Mouse (Mus musculus) heart, postnatal 0 days (tissue): ENCODE data around the gene Ndufaf5. TPM values are rescaled to one million over a fixed set of nuclear protein-coding genes. Genes with fewer than 3 reads are reported as not detected.
A peak's percentile ranks its signal among the peaks of the same experiment; 100 is the strongest.
"Not testable (repeated sequence)": the region's sequence is repeated elsewhere in the genome, so short reads cannot be mapped to it uniquely, and the experiment has no call there.

ENCODE experiments used
- ATAC-seq: fragments of 200-750 bp; cut with Nextera tagmentation; 2 replicates; pipeline ENCODE4 v1.8.0; 2017; ENCODE audit warnings: low read depth, moderate number of reproducible peaks, moderate library complexity; ENCODE audit not compliant: insufficient read depth
- DNase-seq: peaks from one replicate; pipeline ENCODE4 v3.0.0-alpha.2; 2016; ENCODE audit warnings: low spot score
- H3K27ac ChIP-seq: fragments of 300-500 bp; sonication (generic); 2 replicates; pipeline ENCODE4 v1.5.1; 2014; ENCODE audit warnings: low read depth, mild to moderate bottlenecking
- H3K27me3 ChIP-seq: fragments of 300-500 bp; sonication (generic); 2 replicates; pipeline ENCODE4 v1.6.1; 2014; ENCODE audit warnings: low read length, mixed read lengths; ENCODE audit not compliant: control insufficient read depth, insufficient read depth
- H3K36me3 ChIP-seq: fragments of 300-500 bp; sonication (generic); replicated peaks from 2 replicates; pipeline ENCODE4 v1.6.1; 2014; ENCODE audit warnings: low read length, mixed read lengths; ENCODE audit not compliant: control insufficient read depth, insufficient read depth
- H3K4me1 ChIP-seq: fragments of 300-500 bp; sonication (generic); 2 replicates; pipeline ENCODE4 v1.6.1; 2014; ENCODE audit warnings: antibody characterized with exemption; ENCODE audit not compliant: control insufficient read depth, insufficient read depth
- H3K4me2 ChIP-seq: fragments of 300-500 bp; sonication (generic); 2 replicates; pipeline ENCODE4 v1.6.1; 2014; ENCODE audit warnings: low read depth, mild to moderate bottlenecking, low read length, moderate library complexity
- H3K4me3 ChIP-seq: fragments of 300-500 bp; sonication (generic); 2 replicates; pipeline ENCODE4 v1.5.1; 2014; ENCODE audit warnings: low read depth, low read length
- H3K9ac ChIP-seq: fragments of 300-500 bp; sonication (generic); replicated peaks from 2 replicates; pipeline ENCODE4 v1.6.1; 2014; ENCODE audit warnings: low read depth, low read length, mixed read lengths
- H3K9me3 ChIP-seq: fragments of 300-500 bp; sonication (generic); replicated peaks from 2 replicates; pipeline ENCODE4 v1.6.1; 2016; ENCODE audit warnings: low read length; ENCODE audit not compliant: control insufficient read depth
- CTCF ChIP-seq: IDR thresholded peaks from 2 replicates; pipeline ENCODE4 v1.5.1; 2016; ENCODE audit warnings: antibody characterized with exemption, control low read depth, low read depth
- EP300 ChIP-seq: IDR thresholded peaks from 2 replicates; pipeline ENCODE4 v1.6.1; 2016; ENCODE audit warnings: antibody characterized with exemption, low read depth
- WGBS: fragments of 180-500 bp; shearing (Covaris S2); extraction: QIAGEN DNeasy Blood & Tissue Kit; methylation state at CpG from one replicate; pipeline ENCODE4 v1.1.7; 2014; 5-methylcytosine and 5-hydroxymethylcytosine counted together
- polyA plus RNA-seq: library from polyadenylated mRNA; unstranded; fragments of >200 nt; fragmentation: Nextera tagmentation; extraction: Ambion mirVana; gene quantifications from 2 replicates; pipeline ENCODE4 v1.2.1, GENCODE M21; 2015
- total RNA-seq: library from RNA; depleted of rRNA; stranded (reverse); fragments of >200 nt; gene quantifications from 2 replicates; pipeline ENCODE4 v1.2.3, GENCODE M21; 2014; ENCODE audit warnings: low replicate concordance; rRNA removed

Ndufaf5 gene
- total RNA-seq (17.0 and 17.1 TPM in 2 replicates), polyA plus RNA-seq (33.4 and 35.1 TPM in 2 replicates)

DNA sequence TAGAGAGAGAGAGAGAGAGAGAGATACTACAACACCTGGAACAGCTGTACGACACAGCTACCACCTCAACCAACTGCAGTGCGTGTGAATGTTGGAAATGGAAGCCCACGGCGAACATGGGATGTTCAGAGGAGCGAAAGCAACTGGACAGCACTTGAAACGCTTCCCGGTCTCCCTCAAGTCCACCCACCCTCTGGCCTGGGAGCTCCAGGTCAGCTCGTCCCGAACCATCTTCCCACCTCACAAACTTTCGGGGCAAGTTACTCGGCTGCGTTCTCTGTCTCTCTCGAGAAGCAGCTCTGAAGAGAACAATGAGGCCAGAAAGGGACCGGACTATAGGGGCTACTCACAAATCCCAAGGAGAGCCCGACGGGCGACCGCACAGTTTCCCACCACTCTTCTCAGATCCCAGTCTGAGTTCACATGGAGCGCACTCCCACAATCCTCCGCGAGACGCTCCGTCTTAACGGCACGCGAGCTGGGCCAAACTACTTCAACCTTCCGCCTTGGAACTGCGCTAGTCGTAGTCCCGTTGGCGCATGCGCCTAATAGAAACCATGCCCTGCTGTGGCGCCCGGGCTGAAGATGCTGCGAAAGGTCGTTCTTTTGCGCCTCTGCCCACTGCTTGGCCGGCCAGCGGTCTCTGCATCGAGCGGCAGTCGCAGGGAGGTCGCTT lies at the start of gene Ndufaf5, which contains the start of gene Esf1:
TSS of gene Ndufaf5 (plus strand) at position 523 of the 676 bp plus-strand sequence.
TSS of gene Esf1 (minus strand) at position 438 of the 676 bp plus-strand sequence.
- under 1% methylated on average over 43 of the region's 43 CpGs for WGBS
- Histone ChIP-seq H3K4me1 (peaks cover 9% of the 10 kb centered on the region; the same call in 1 of the 2 replicates), H3K4me3 (peak within 1 kb of the TSS; percentile 87)

DNA sequence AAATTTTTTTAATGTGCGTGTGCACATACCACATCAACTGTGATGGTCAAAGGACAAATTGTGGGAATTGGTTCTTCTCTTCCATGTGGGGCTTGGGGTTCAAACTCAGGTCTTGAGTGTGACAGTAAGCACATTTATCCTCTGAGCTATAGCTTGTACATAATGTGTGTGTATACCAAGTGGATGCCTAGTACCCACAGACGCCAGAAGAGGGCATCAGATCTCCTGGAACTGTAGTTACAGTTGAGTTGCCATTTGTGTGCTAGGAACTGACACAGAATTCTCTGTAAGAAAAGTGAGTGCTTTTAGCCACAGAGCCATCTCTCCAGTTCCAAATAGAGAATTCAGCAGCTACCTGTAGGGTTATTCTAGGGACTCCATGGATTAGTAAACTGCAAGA lies 44.9 kb upstream of the Ndufaf5 start:
- WGBS, result 84% methylated on average over 2 of the region's 2 CpGs
- no peak overlapping the region for H3K27ac ChIP-seq
- H3K36me3 ChIP-seq, result peaks cover 68% of the 10 kb centered on the region
- TF ChIP-seq EP300 (no peak), CTCF (no peak)
- ATAC-seq (no peak), DNase-seq (no peak)
- H3K27me3 ChIP-seq, result no peaks in the 10 kb centered on the region
- H3K9me3 ChIP-seq, result no peaks in the 10 kb centered on the region
- H3K9ac ChIP-seq, result no peak overlapping the region
- H3K4me2 ChIP-seq, result no peak overlapping the region
- no peaks in the 10 kb centered on the region for H3K4me1 ChIP-seq
- no peak overlapping the region for H3K4me3 ChIP-seq

More for the DNA sequence above, at the start of gene Ndufaf5, which contains the start of gene Esf1:
- H3K27ac ChIP-seq, result peak within 1 kb of the TSS; percentile 89
- peak within 1 kb of the TSS; percentile 75 for H3K9ac ChIP-seq
- peak within 1 kb of the TSS; percentile 93 for H3K4me2 ChIP-seq
- no peaks in the 10 kb centered on the region for H3K9me3 ChIP-seq
- ATAC-seq (peak; percentile 99), DNase-seq (peak; percentile 96)
- H3K27me3 ChIP-seq, result no peaks in the 10 kb centered on the region
- TF ChIP-seq EP300 (no peak), CTCF (no peak)
- H3K36me3 ChIP-seq, result peaks cover 14% of the 10 kb centered on the region

DNA sequence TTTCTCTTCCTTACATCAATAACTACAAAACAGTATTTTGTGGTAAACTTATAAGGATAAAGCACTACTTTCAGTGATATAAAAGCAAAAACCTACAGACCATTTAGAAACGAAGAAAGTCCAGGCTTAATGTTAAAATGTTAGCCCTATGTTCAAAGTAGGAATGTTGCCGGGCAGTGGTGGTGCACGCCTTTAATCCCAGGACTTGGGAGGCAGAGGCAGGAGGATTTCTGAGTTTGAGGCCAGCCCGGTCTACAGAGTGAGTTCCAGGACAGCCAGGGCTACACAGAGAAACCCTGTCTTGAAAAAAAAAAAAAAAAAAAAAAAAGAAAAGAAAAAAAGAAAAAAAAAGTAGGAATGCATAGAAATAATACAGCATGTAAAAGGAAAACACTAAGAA lies 18.7 kb upstream of the Ndufaf5 start, which contains the start of gene Gm17374:
TSS of gene Gm17374 (plus strand) at position 301 of the 400 bp plus-strand sequence.
- 87% methylated on average over 4 of the region's 4 CpGs for WGBS
- H3K36me3 ChIP-seq, result peaks cover 32% of the 10 kb centered on the region
- not testable (repeated sequence) for H3K9me3 ChIP-seq, H3K9ac ChIP-seq, ATAC-seq, H3K4me1 ChIP-seq, H3K27me3 ChIP-seq, H3K27ac ChIP-seq, H3K4me2 ChIP-seq, DNase-seq, H3K4me3 ChIP-seq

DNA sequence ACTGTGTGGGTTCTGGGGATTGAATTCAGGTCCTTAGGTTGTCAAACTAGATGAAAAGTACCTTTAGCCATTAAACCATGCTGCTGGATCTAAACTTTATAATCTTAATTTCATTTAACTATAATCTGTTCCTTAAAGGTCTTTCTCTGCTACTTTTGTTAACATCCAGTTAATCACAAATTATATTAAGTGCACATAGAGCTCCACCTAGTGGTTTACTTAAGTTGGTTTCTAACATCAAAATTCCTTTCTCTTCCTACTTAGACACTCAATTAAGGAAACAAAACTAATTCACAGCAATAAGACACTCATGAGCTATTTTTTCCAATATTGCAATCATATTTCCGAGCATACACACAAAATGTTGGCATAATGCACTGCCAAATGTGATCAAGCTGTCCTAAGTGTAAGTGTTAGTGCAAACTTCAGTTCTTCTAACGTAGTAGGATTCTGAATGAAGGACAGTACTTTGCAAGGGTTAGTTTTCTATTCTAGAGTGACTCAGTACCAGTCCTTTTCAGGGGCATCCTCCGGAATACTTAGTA lies 11.2 kb upstream of the Ndufaf5 start:
- H3K9me3 ChIP-seq, result no peaks in the 10 kb centered on the region
- H3K27ac ChIP-seq, result no peak overlapping the region
- peaks cover 43% of the 10 kb centered on the region for H3K36me3 ChIP-seq
- H3K9ac ChIP-seq, result no peak overlapping the region
- no peaks in the 10 kb centered on the region for H3K27me3 ChIP-seq
- WGBS, result 59% methylated on average over 3 of the region's 3 CpGs
- H3K4me1 ChIP-seq, result no peaks in the 10 kb centered on the region
- no peak for ATAC-seq
- TF ChIP-seq EP300 (no peak), CTCF (peak; percentile 50)
- H3K4me3 ChIP-seq, result no peak overlapping the region
- DNase-seq, result peak; percentile 76
- H3K4me2 ChIP-seq, result no peak overlapping the region

DNA sequence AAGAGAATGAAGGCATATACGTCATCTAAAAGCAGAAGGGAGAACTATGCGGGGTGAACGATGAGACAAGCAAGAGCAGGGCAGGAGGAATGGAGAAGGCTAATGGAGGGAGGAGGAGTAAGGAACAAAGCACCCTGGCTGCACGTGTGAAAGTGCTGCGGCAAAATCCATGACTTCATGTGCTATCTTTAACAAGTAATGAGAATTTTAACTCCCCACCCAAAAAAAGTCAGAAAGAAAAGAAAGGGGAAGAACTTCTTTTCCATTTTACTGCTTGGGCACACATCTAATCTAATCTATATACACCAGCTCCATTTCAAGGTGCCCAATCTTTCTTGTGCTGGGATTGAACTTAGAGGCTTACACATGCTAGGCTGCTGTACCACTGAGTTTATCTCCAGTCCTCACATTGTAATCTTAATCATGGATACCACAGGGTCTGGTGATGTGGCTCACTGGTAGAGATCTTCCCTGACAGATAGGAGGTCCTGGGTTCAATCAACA lies 7.0 kb upstream of the Ndufaf5 start:
- 89% methylated on average over 5 of the region's 5 CpGs for WGBS
- no peak overlapping the region for H3K4me2 ChIP-seq
- H3K9me3 ChIP-seq, result no peaks in the 10 kb centered on the region
- no peaks in the 10 kb centered on the region for H3K4me1 ChIP-seq
- TF ChIP-seq CTCF (no peak), EP300 (no peak)
- no peak overlapping the region for H3K27ac ChIP-seq
- H3K36me3 ChIP-seq, result peaks cover 33% of the 10 kb centered on the region
- no peak overlapping the region for H3K9ac ChIP-seq
- no peaks in the 10 kb centered on the region for H3K27me3 ChIP-seq
- H3K4me3 ChIP-seq, result no peak overlapping the region
- no peak for ATAC-seq
- no peak for DNase-seq
